ENCODE assay signal across 10 mouse cellular contexts in the genomic region with DNA sequence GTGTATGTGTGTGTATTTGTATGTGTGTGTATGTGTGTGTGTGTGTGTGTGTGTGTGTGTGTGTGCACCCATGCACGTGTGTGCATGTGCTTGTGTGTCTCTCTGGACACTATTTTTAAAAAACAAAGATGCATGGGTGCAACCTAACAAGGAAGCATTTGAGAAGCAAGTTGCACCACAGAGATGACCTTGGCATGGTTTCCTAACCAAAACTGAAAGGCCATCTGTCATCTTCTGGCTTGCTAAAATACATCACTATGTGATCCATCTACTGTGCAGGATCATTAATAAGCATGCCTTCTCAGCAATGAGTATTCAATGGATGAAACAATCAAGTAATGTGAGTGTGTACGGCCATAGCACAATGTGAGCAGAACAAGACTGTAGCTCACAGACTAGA.
"Had no signal": no experiment of that assay in that cellular context is flagged by ENCODE, and none has a peak within 500 bp of the region (broad histone marks: within the 10 kb centered on the region; RNA-seq: fewer than 3 reads in every experiment).

No protein-coding gene starts in this region.

- ATAC-seq: lung, postnatal 0 days; midbrain, embryonic 13.5 days; midbrain, embryonic 15.5 days had no signal

- DNase-seq: lung, adult 2 months; lung, postnatal 14 days; lung, postnatal 36 days; right cerebral cortex, postnatal 14 days; thymus, adult 2 months; thymus, postnatal 25 days; thymus, postnatal 4 days had no signal
